Comparison of ENCODE assay signal across 15 mouse cellular contexts in genomic region chr12:17054691-17055090, GRCm38 (mm10). TPM values are rescaled to one million over a fixed set of nuclear protein-coding genes. Genes with fewer than 3 reads are reported as not detected.
DNase-seq lines count a peak whose midpoint lies in the region; ATAC-seq and TF ChIP-seq lines count a peak whose summit lies in the region.
"Had no signal": no experiment of that assay in that cellular context is flagged by ENCODE, and none has a peak within 500 bp of the region (broad histone marks: within the 10 kb centered on the region; RNA-seq: fewer than 3 reads in every experiment).

No protein-coding gene starts in this region.

- H3K27me3 ChIP-seq in liver, embryonic 12.5 days (replicated peaks), result 0 out of 2 replicates have a peak, but pooled peaks cover 5% of the 10 kb centered on the region
- H3K27me3 ChIP-seq in CH12.LX (replicated peaks), result no peaks in the 10 kb centered on the region

- 39% methylated on average over 4 of the region's 4 CpGs for WGBS in liver, embryonic 12.5 days (ENCODE audit: insufficient replicate concordance)

- DNase-seq in embryo, embryonic 10 days (ENCODE audit: low spot score), result peak; percentile 18
- DNase-seq in embryo, embryonic 9.5 days (ENCODE audit: extremely low spot score), result no peak
- DNase-seq in liver (peak; percentile 18), CH12.LX (ENCODE audit: extremely low read depth) (peak; percentile 49)
- DNase-seq in induced T-regulatory cell, adult 2 months (ENCODE audit: low read depth), result peak; percentile 58
- DNase-seq in frontal cortex, postnatal 25 days (ENCODE audit: low spot score in 2 of 2), result no peak
- DNase-seq in gastrocnemius, adult 18-20 months (ENCODE audit: low spot score), result no peak
- DNase-seq: cerebellum, postnatal 25 days; heart, adult 18-20 months; kidney, adult 9 months; layer of hippocampus, adult 9-11 months; right cerebral cortex, postnatal 4 days had no signal

- no peak for TF ChIP-seq EP300 in CH12.LX (IDR thresholded peaks at IDR 0.05; ENCODE audit: low read length)

- H3K4me1 ChIP-seq in liver, embryonic 12.5 days, result no peaks in the 10 kb centered on the region
- peaks cover 0 to 2% of the 10 kb centered on the region in 2 experiments; a peak in 1 of 4 replicates for H3K4me1 ChIP-seq in CH12.LX (ENCODE audit: control insufficient read depth in 1 of 2, insufficient read depth in 2 of 2)

- no peaks in the 10 kb centered on the region for H3K36me3 ChIP-seq in liver, embryonic 12.5 days
- H3K36me3 ChIP-seq in CH12.LX (replicated peaks in 1 of 2; ENCODE audit: control insufficient read depth in 1 of 2, insufficient read depth in 1 of 2, low read length in 1 of 2), result no peaks in the 10 kb centered on the region
- H3K36me3 ChIP-seq: hindbrain, embryonic 10.5 days had no signal

- peak; percentile 70 for TF ChIP-seq RAD21 in CH12.LX (IDR thresholded peaks at IDR 0.05; ENCODE audit: low read depth, low read length)

- H3K9me3 ChIP-seq in liver, embryonic 12.5 days (replicated peaks), result no peaks in the 10 kb centered on the region
- no peaks in the 10 kb centered on the region for H3K9me3 ChIP-seq in CH12.LX (replicated peaks; ENCODE audit: low read length)
- H3K9me3 ChIP-seq: hindbrain, embryonic 10.5 days had no signal

- no peak overlapping the region for H3K27ac ChIP-seq in liver, embryonic 12.5 days
- no peak overlapping the region for H3K27ac ChIP-seq in CH12.LX (ENCODE audit: insufficient read depth, low read depth)
- H3K27ac ChIP-seq: hindbrain, embryonic 10.5 days had no signal

- ATAC-seq in liver, embryonic 12.5 days, result no peak
- ATAC-seq: midbrain, embryonic 16.5 days had no signal

- dilution Hi-C loops in CH12.LX (cut with MboI; ENCODE audit: extremely low pct_ligation_motif_present, extremely low pct_unique_long_range_greater_than_20kb, low sequenced_read_pairs), result no loop called here

- peak; percentile 79 to 85 for TF ChIP-seq CTCF in CH12.LX (conservative IDR thresholded peaks at IDR 0.05 in 1 of 2, IDR thresholded peaks at IDR 0.05 in 1 of 2; ENCODE audit: low read depth in 2 of 2, low read length in 2 of 2)

- no peak overlapping the region for H3K9ac ChIP-seq in liver, embryonic 12.5 days
- H3K9ac ChIP-seq in CH12.LX (ENCODE audit: insufficient read depth, low read depth), result no peak overlapping the region

- in situ Hi-C loops in CH12.LX (cut with MboI; ENCODE audit: low pct_ligation_motif_present, low pct_unique_long_range_greater_than_20kb, low sequenced_read_pairs), result no loop called here

- H3K4me3 ChIP-seq in liver, embryonic 12.5 days, result no peak overlapping the region
- no peak overlapping the region for H3K4me3 ChIP-seq in CH12.LX (replicated peaks in 1 of 3; ENCODE audit: low read depth in 2 of 3, low read length in 2 of 3, poor library complexity in 1 of 3)
- H3K4me3 ChIP-seq: hindbrain, embryonic 10.5 days had no signal

- H3K79me2 ChIP-seq in CH12.LX (replicated peaks; ENCODE audit: control insufficient read depth, extremely low read depth, insufficient read depth, poor library complexity, severe bottlenecking), result no peaks in the 10 kb centered on the region

- no peak for TF ChIP-seq POLR2A in CH12.LX (IDR thresholded peaks at IDR 0.05; ENCODE audit: low read depth, low read length)

- no peak overlapping the region for H3K4me2 ChIP-seq in liver, embryonic 12.5 days
- H3K4me2 ChIP-seq in CH12.LX (ENCODE audit: insufficient read depth, low read depth, poor library complexity, severe bottlenecking), result no peak overlapping the region

TF ChIP-seq in CH12.LX, 34 proteins besides CTCF, POLR2A, EP300 and RAD21:
- no peak for TF ChIP-seq TBP (conservative IDR thresholded peaks at IDR 0.05; ENCODE audit: low read depth, low read length)
- TF ChIP-seq SIN3A (IDR thresholded peaks at IDR 0.05; ENCODE audit: low read length), result 0 out of 2 replicates have a peak, but pooled peaks have one; percentile 20
- peak; percentile 20; the same call in 1 of the 2 replicates for TF ChIP-seq ZC3H11A (IDR thresholded peaks at IDR 0.05; ENCODE audit: low read depth, low read length)
- TF ChIP-seq CHD1 (IDR thresholded peaks at IDR 0.05; ENCODE audit: low read depth, low read length), result no peak
- peak; percentile 78 for TF ChIP-seq SMC3 (IDR thresholded peaks at IDR 0.05; ENCODE audit: low read depth, low read length)
TF ChIP-seq in CH12.LX: peak in this region for 3.

RNA-seq across cellular contexts. Expression of gene 2410004P03Rik, which starts 43.2 kb away (rescaled TPM):
- polyA plus RNA-seq in liver, embryonic 12.5 days (2016; fragmentation: Nextera tagmentation; extraction: Ambion mirVana), result 0.08 TPM in 1 of 2 replicates, not detected in the other
- total RNA-seq in CH12.LX (2012; rRNA removed) (not detected in 2 replicates), CH12.LX (2014; rRNA removed) (not detected in 2 replicates)
- 0.09 TPM in 1 of 2 replicates, not detected in the other for polyA plus RNA-seq in CH12.LX (2012; ENCODE audit: insufficient read length, low read depth)
- not detected for total RNA-seq in gastrocnemius, adult 18-20 months (2021)

RNA-seq across cellular contexts. Expression of gene Pqlc3, which starts 54.5 kb away (rescaled TPM):
- 5.1 and 5.6 TPM in 2 replicates for polyA plus RNA-seq in liver, embryonic 12.5 days (2016; fragmentation: Nextera tagmentation; extraction: Ambion mirVana)
- total RNA-seq in CH12.LX (2012; rRNA removed) (6.4 and 8.9 TPM in 2 replicates), CH12.LX (2014; rRNA removed) (23.2 and 31.1 TPM in 2 replicates)
- 12.2 and 17.0 TPM in 2 replicates for polyA plus RNA-seq in CH12.LX (2012; ENCODE audit: insufficient read length, low read depth)
- total RNA-seq in gastrocnemius, adult 18-20 months (2021), result 1 to 10 TPM; 1.2 to 1.9 TPM

Comparison
In these comparisons a context has a peak if more than half of its experiments do, and no peak if none do; other contexts are left out.
1. DNase-seq: peak in embryo, embryonic 10 days (single experiment), liver (single experiment), CH12.LX (single experiment) and induced T-regulatory cell, adult 2 months (single experiment); none in embryo, embryonic 9.5 days (single experiment), frontal cortex, postnatal 25 days (0 of 2) and gastrocnemius, adult 18-20 months (single experiment).